Mouse (Mus musculus): Measurements from ENCODE around the gene Spag6l.
A peak's percentile ranks its signal among the peaks of the same experiment; 100 is the strongest.
"Not testable (repeated sequence)": the region's sequence is repeated elsewhere in the genome, so short reads cannot be mapped to it uniquely, and the experiment has no call there.

Spag6l gene

DNA sequence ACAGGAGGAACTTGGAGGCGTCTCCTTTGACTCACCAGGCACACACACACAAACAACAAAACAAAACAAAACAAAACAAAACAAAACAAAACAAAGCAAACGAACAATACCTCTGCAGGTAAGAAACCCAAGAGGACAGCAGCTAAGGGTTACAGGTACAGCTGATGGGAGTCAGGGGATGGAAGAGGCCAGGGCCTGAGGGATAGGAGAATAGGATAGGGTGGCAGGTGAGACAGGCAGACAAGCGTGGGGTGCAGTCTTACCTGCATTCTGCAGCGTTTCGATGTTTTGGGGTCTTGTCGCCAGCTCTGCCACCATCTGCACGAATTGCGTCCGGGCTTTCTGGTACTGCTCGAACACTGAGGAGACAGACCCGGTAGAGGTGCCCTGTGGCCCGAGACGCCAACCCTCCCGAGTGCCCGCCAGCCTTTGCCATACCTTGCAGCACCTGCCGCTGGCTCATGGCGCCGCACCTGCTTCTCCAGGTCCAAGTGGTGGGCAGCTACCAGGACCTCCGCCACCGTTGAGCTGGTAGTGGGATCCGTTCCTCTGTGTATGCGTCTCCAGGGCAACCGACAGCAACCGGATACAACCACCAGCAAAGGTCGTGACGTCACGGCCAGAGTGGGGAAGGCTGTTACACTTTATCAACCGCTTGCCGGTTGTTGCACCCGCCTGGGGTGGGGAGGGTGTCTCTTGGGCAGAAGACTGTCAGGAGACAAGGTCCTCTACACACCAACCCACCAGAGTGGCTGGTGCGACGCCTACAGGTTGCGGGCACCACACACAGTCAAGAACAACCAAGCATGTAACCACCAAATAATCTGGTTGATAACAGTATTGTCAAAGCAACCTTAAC is at the start of gene Spag6l:
TSS of gene Spag6l (minus strand) at position 700 of the 859 bp plus-strand sequence.
- peak; percentile 7 to 28 for DNase-seq (ENCODE audit: low read depth in 1 of 2, low spot score in 2 of 2)

GRCm38 (mm10) chr16:16879025-16879424 is 49.8 kb upstream of the Spag6l start:
- DNase-seq (ENCODE audit: low read depth in 1 of 2, low spot score in 2 of 2): no peak

DNA sequence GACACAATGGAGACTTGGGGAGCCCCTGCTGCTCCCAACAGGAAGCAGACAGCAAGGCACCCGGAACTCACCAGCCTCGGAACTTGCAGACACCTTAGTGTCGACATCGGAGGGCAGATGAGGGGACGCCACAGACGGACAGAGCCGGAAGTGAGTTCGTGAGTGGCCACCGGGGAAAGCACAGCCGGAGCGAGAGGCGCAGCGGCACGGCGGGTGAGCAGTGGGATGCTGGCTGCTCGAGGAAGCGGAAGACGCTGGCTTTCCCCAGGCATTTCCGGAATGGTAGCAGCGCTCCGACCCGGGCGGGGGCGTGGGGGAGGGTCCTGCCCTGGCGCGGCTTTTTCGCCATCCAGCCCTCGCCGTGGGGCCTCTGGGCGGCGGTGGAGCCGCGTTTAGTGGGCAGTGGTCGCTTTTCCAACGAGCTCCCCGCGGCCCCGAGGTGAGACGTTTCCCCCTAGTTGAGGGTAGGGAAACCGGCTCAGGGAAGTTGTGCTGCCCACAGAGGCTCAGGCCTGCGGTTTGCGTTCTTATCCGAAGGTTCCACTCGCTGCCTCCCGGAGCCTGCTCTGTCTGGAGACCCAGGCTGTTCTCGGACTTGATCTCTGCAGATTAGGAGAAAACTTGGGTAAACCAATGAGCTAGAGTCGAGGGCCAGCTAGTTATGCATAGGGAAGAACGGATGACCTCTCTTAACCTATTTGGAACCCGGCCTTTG is 41.5 kb upstream of the Spag6l start, which contains the start of the genes Top3b and Vpreb1:
TSS of gene Top3b (plus strand) at position 120 of the 715 bp plus-strand sequence.
TSS of gene Vpreb1 (minus strand) at position 227 of the 715 bp plus-strand sequence.
- DNase-seq (ENCODE audit: low read depth in 1 of 2, low spot score in 2 of 2): peak; percentile 77 to 82

DNA sequence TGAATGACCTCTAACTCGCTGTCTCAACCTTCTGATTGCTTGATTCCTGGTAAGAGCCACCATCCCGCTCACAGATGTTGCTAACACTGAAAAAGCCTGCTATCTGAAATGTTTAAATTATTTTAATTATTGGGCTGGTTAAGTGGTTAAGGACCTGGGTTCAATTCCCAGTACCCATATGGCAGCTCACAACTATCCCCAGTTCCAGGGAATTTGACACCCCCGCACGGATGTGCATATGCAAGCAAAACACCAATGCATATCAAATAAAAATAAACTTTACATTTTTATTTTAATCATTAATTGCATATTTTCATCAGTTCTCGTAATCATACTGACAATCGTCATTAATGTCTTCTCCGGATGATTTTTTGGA is 41.0 kb upstream of the Spag6l start:
- no peak for DNase-seq (ENCODE audit: low read depth in 1 of 2, low spot score in 2 of 2)

DNA sequence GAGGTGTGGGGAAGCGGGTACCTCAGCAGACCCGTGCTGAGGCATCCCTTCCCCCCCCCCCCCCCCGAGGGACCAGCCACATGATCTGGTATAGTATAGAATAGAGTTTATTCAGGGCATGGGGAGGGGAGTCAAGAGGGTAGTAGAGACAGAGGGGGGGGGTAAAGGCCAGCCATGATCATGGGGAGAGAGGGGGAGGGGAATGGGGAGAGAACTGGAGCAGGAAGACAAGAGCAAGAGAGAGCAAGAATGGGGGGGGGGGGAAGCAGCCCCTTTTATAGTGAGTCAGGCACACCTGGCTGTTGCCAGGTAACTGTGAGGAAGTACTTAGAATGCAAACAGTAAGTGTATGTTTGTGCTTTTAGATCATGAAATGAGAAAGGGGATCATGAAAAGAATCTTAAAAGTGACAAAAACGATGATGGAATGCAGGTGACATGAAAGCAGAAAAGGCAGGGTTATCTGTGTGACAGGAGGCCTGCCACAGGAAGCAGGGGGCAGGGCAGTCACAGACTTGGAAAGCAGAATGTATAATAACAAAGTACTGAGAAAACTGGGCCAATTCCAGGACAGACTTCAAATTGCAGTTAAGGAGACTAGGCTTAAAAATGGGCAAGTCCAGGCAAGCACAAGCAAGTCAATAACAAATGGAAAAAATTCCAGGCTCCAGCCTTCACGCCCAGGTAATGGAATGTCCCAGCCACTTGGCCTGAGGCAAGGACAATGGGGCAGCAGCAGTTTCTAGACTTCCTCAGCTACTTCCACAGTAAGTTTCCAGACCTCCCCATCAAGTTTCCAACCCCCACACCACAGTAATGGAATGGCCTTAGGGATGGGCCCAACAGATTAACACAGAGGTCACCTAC is 36.7 kb upstream of the Spag6l start:
- no peak for DNase-seq (ENCODE audit: low read depth in 1 of 2, low spot score in 2 of 2)

GRCm38 (mm10) chr16:16865217-16865616 is 36.0 kb upstream of the Spag6l start:
- no peak for DNase-seq (ENCODE audit: low read depth in 1 of 2, low spot score in 2 of 2)

DNA sequence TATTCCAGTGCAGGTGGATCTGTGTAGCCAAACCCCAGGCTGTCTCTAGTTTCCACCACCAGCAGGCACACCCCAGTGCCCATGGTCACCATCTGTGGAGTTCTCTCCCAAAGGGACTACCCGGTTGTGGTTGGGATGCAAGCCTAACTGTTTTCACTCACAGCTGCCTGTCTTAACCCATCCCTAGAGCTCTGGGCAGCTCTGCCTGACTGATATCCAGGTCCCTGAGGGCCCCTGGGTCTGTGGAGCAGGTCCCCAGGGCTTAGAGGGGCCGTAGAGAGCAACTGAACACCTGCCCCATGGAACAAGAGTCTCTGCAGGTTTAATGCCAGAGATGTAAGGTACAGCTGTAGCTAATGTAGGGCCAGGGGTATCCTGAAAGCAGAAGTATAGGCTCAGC is 34.7 kb upstream of the Spag6l start, which contains the start of gene Igll1:
TSS of gene Igll1 (minus strand) at position 8 of the 400 bp plus-strand sequence.
- DNase-seq (ENCODE audit: low read depth in 1 of 2, low spot score in 2 of 2): no peak

DNA sequence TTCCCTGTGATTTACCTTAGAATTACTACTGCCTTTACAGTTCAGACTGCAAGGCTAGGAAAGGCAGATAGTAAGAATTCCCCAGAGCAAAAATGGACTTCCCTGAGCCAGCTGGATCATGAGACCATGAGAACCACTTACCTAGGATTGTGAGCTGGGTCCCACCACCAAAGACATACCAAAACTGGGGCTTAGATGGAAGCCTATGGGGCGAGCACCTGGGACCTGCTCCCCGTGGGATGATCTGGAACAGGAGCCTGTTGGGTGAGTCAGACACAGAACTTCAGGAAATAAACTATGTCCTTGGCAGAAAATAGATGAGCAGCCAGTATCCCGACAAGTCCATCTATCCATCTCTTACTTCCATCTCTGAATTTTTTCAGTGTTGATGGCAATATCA is 33.0 kb upstream of the Spag6l start:
- no peak for DNase-seq (ENCODE audit: low read depth in 1 of 2, low spot score in 2 of 2)

GRCm38 (mm10) chr16:16856731-16857476 is 27.6 kb upstream of the Spag6l start:
- no peak for DNase-seq (ENCODE audit: low read depth in 1 of 2, low spot score in 2 of 2)

GRCm38 (mm10) chr16:16856054-16856453 is 26.8 kb upstream of the Spag6l start:
- DNase-seq (ENCODE audit: low read depth in 1 of 2, low spot score in 2 of 2): not testable (repeated sequence)

DNA sequence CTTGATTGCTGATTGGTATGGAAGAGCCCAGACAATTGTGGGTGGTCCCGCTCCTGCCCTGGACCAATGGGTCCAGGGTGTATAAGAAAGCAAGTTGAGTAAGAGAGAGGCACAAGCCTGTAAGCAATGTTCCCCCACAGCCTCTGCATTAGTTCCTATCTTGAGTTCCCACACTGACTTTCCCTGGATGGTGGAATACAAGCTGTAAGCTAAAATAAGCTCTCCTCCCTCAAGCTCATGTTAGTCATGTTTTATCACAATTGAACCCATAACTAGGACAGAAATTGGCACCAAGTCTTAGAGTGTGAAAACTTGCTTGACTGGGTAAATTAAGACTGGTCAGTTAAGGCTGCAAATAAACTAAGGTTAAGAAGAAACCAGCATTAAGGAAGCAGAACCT is 26.3 kb upstream of the Spag6l start:
- no peak for DNase-seq (ENCODE audit: low read depth in 1 of 2, low spot score in 2 of 2)

GRCm38 (mm10) chr16:16854836-16855235 is 25.6 kb upstream of the Spag6l start:
- peak in 1 of 2 experiments; percentile 26 for DNase-seq (ENCODE audit: low read depth in 1 of 2, low spot score in 2 of 2)

- no peak for DNase-seq (ENCODE audit: low read depth in 1 of 2, low spot score in 2 of 2)
Observed at GRCm38 (mm10) chr16:16852411-16852810, 23.2 kb upstream of the Spag6l start.

DNA sequence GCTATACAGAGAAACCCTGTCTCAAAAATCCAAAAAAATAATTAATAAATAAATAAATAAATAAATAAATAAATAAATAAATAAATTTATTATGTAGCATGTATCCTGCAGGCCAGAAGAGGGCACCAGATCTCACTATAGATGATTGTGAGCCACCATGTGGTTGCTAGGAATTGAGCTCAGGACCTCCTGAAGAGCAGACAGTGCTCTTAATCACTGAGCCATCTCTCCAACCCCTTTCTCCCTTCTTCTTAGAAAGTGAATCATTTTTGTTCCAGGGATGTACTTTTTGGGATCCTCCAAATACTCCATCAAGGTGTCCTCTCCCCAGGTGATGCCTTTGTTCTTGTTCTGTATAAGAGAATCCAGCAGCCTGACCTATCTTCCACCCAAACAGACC is 19.9 kb upstream of the Spag6l start:
- no peak for DNase-seq (ENCODE audit: low read depth in 1 of 2, low spot score in 2 of 2)

DNA sequence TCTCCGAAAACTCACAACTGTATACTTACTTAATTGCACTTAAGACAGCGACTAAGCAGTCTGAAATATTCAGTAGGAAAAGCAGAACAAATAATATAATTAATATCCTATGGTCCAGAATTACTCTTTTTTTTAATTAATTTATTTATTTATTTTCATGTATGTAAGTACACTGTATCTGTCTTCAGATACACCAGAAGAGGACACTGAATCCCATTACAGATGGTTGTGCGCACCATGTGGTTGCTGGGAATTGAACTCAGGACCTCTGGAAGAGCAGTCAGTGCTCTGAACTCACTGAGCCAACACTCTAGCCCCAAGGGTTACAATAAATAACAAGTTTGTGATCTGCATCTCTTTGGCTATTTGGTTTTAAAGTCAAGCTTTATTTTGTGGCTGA is 415 bp upstream of the Spag6l start:
- DNase-seq (ENCODE audit: low read depth in 1 of 2, low spot score in 2 of 2): no peak

- DNase-seq (ENCODE audit: low read depth in 1 of 2, low spot score in 2 of 2): no peak
Observed at GRCm38 (mm10) chr16:16826223-16826622, 3.0 kb downstream of the Spag6l start.

GRCm38 (mm10) chr16:16825476-16825875 is 3.8 kb downstream of the Spag6l start:
- DNase-seq (ENCODE audit: low read depth in 1 of 2, low spot score in 2 of 2): no peak

DNA sequence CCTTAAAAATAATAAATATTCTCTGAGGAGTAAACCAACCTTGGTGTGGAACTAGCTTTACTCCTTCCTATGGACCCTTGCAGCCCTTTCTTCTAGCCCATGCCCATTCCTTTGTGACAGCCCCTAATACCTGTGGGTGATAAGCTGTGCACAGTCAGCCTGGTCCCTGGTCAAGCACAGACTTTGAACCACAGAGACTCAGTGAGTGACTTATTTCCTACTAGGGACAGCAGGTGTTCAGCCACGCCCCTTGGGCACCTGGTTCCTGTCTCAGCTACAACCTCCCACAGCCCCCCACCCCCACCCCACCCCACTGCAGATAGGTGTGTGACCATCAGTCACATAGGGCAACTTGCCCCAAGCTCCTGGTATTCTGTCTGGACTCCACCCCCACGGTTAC is 22.9 kb downstream of the Spag6l start:
- no peak for DNase-seq (ENCODE audit: low read depth in 1 of 2, low spot score in 2 of 2)
